Mouse (Mus musculus): ENCODE data around the gene Bcl11a.

DNA sequence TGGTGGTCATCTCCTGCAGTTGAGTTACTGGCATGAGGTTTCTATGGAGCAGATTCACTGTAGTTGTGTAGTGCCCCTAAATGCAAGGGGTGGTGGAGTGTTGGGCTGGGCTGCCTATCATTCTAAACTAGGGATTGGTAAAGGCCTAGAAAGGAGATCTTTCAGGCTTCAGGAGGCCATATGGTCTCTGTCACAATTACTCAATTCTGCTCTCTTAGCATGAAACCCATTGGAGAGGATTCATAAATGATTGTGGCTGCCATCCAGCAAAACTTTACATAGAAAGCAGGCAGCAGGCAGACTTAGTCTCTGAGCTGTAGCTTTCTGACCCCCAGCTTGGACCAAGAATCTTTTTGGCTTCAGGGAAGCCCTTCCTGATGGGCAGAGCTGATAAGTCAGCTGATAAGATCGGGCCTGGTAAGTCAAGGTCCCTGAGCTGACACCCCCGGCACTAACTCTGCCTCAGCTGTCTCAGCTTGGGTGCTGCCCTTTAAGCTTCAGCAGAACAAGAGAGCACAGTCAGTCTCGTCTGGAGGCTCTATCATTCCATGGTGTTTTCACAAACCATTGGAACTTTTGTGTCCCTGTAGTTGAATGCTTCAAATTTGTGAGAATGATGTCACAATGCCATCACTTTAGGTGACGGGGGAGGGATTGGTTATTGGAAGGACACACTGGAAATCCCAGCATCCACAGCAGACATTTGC lies 143.9 kb downstream of the Bcl11a start:
- TF ChIP-seq CTCF (IDR thresholded peaks at IDR 0.05; ENCODE audit: insufficient read depth, low read depth, low read length) (no peak), POLR2A (IDR thresholded peaks at IDR 0.05; ENCODE audit: insufficient read depth, low read depth, low read length) (no peak)
